Mouse (Mus musculus): ENCODE measurements around the gene Rnf151.
A peak's percentile ranks its signal among the peaks of the same experiment; 100 is the strongest.

Rnf151 gene

DNA sequence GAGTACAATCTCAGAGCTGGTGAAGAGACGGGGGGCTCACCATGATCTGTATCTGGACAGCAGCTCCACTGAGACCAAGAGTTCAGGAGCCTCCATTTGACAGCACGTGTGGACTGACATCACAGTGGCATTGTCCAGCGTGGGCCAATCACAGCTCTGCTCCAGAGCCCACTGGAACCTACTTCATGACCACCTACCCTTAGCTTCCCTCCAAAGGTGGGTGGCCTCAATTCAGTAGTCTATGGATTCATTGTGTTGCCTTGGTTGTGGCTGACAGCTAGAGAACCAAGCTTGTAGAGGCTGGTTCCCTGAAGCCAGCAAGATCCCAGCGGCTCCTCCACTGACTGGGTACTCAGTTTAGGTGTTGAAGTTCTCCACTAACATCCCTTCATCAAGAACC lies at the start of gene Rnf151, which contains the start of gene Rps2:
Rnf151 (minus strand) TSS at position 121 of the 400 bp plus-strand sequence.
Rps2 (plus strand) TSS at position 174 of the 400 bp plus-strand sequence.
- DNase-seq (ENCODE audit: low read depth, low spot score), result no peak

DNA sequence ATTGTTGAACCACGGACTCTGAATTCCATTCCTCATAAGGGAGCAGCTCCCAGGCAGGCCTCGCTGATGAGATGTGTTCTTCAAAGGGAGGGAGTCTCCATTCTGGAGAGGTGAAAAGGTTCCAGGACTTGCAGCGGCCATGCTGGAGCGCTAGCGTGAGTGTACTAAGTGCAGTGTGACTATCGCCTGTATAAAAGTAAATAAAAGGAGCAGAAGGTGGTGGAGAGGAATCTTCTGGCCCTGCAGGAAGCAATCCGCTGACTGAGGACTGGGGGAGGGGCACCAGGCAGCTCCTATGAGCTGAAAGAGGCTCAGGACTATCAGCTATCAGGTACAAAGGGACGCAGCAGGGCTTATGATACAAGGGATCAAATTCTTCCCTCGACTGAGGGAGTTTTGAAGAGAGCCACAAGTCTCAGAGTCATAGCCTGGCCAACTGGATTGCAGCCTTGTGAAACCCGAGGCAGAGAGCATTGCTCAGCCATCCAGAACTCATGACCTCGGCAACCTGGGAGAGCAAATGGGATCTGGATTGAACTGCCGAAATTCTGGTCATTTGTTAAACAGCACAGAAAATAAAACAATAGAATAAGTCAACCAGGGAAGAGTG lies 48.5 kb upstream of the Rnf151 start:
- DNase-seq (ENCODE audit: low read depth, low spot score), result peak; percentile 51

DNA sequence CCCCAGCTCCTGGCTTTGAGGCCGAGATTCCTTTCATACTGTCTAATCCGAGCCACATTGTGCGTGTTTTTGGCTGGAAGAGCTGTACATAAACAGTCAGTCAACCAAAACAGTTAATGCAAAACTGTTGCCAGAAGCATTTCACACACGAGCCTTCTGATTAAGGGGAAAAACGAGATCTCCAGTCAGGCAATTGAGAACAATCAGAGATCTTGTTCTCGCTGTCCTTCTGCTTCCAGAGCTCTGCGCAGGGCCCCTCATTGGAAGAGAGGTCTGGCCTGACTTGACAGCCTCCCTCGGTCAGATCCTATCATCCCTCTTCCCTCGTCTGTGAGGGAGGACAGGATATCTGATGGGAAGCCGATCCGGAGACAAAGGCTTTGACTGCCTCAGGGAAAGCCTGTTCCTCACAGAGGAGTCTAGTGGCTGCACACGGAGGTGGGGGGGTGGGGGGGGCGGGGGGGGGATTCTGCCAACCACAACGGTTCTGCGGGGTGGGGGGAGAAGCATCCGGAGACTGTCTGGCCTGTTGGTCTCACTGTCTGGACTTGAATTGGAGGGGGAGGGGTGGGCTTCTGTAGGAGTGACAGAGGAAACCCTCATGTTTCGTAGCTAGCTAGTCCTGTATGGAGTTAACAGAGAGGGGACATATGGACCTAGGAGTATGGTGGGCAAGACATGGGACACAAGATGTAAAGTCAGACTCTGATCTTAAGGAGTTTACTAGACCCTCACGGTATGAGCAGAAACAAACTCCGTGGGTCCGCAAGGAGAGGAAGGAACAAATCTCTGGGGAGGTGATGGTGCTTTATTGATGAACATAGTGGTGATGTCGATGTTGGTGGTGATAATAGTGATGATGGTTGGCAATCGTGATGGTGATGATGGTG lies 47.4 kb upstream of the Rnf151 start:
- no peak for DNase-seq (ENCODE audit: low read depth, low spot score)

DNA sequence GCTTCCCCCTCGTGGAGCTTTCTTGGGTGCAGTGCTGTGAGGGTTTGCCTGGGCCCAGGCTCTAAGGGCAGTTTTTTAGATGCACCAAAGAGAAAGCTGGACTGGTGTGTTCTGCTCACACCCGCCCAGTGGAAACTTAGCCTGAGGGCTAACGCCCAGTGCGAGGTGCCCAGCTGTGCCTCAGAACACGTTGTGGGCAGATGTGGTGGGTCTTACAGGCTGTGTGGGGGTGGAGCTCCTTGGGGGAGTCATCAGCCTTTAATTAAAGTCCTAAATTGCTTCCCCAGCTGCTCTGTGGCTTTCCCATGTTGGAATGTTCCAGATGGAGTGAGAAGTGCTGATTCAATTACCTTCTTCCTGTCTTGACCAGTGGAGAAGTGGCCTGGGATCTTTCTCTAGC lies 43.3 kb upstream of the Rnf151 start:
- no peak for DNase-seq (ENCODE audit: low read depth, low spot score)

DNA sequence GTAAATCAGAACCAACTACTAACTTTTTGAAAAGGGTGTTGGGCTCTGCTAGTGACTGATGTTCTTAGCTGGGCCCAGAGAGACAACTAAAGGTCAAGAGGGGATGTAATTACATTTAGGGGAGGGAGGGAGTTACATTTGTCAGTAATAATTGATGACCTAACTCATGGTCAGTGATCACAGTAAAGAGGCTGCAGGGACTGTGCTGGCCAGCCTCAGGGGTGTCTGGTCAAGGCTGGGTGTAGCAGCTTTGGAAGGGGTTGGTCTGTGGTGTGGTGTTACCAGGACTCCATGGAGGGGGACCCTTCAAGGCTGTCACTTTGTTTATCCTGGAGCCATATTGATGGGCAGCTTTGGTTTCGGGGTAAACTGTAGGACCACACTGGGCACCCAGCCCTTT lies 39.5 kb upstream of the Rnf151 start:
- DNase-seq (ENCODE audit: low read depth, low spot score), result no peak

DNA sequence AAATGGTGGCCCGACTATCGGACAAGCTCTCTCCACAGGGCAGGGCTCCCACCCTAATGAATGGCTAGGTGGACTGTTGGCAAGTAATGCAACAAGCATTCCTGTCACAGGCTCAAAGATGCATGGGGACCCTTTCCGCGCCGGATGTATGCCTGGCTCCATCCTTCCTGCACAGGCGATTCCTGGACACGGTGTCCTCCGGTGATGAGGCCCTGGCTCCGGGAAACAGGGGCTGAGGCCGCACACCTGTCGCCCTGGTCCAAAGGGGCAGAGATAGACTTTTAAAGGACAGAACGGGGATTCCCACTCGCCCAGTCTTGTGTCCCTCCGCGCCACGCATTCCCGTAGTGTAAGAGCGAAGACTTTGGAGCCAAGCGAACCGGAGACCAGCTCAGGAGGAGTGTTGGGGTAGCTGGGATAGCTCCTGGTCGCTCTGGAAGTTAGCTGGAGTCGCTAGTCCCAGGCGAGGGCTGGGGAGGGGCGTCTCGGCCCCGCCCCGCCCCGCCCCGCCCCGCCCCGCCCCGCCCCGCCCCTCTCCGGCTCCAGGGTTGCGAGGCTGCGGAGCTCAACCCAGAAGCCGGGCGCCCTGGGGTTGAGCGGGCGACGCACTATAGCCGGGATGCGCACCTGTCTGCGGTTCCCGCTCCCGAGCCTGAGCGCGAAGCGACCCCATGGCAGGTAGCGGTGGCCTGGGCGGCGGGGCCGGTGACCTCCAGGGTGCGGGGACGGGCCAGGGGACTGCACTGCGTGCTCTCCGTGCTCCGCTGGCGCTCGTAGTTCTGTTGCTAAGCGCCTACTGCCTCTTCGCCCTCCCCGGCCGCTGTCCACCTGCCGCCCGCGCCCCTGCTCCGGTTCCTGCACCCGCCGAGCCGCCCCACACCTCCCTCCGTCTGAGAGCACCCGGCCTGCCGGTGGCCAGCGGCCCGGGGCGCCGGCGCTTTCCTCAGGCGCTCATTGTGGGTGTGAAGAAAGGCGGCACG lies 34.8 kb upstream of the Rnf151 start, which contains the start of gene Hs3st6:
Hs3st6 (plus strand) TSS at position 574 of the 980 bp plus-strand sequence.
- DNase-seq (ENCODE audit: low read depth, low spot score), result peak; percentile 76

DNA sequence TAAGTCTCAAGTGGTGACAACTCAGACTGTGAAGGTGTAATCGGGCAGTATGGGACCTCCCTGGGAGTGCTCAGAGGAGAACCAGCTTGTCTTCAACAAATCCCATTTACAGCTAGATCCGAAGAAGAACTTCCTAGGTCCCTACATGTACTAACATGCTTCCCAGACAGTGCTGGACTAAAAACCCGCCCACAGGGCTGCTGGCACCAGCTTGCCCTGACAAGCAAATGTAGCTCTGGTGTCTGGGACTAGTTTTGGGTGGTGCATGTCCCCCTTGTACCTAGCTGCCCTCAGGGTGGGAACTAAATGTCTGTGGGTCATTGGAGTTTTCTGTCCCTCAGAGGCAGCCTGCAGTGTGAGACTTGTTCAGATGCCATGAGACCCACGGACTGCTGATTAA lies 33.7 kb upstream of the Rnf151 start:
- no peak for DNase-seq (ENCODE audit: low read depth, low spot score)

DNA sequence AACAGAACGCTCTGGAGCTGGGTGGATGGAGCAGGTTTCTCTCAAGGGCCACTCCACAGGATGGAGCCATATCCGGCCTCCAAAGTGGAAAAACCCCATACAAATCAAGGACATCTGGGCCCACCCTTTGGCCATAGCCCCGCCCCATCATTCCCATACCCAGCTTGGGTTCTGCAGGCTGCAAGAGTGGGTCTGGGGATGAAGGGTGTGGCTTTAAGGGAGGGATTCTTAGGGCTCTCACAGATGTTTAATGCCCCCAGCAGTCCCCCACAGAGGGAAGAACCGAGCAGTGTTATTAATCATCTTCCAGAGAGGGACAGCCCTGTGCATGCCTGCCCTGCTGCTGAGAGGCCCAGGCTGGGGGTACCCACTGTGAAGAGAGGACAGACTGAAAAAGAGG lies 29.1 kb upstream of the Rnf151 start:
- DNase-seq (ENCODE audit: low read depth, low spot score), result peak; percentile 65

DNA sequence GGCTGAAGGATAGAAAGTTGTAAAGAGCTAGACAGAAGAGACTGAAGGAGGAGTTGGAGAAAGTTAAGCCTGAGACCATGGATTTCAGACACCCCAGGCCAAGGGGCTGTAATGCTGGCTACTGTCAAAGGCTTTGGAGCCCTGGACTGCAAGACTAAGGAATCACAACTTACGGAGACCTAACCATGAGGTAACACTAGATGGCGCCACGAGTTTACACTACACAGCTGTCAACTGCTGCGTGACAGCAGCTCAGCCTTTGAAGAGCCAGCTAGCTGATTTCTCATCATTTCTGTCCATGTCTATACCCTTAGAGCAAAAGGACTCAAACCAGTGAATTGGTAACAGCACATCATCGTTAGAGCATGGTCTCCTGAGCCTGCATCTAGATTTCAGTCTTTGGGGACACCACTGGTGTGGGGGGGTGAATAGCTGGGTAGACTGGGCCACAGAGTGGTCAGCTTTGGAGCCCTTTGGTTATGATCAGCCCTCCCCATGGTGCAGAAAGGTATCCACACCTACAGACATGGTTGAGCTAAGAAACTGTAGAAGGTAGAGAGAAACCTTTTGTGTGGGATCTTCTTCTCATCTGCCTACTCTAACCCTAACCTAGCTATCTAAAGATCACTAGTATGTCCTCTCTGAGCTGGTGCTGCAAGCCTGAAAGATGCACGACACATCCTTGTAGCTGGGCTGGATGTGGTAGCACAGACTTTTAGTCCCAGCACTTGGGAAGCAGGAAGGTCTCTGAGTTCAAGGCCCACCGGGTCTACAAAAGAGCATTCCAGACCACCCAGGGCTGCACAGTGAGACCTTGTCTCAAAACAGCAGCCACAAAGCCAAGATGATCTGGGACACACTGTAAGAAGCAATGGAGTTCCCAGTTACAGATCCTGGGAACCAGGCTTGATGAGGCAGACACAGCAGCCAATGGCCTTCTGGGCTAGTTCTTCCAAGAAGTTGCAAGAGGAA lies 27.9 kb upstream of the Rnf151 start:
- peak; percentile 93 for DNase-seq (ENCODE audit: low read depth, low spot score)

DNA sequence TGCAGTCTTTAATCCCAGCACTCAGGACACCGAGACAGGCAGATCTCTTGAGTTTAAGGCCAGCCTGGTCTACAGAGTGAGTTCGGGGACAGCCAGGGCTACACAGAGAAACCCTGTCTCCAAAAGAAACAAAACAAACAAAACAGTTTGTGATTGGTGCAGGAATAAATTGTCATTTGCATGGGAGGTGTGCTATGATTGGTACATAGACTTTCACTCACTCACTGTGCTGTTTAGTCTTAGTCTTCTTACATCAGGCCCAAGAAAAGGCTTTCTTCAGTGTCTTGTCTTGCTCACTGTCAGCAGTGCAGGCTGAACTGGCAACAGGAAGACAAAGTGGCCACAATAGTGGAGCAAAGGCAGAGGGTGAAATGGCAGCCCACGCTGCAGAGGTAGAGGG lies 26.5 kb upstream of the Rnf151 start:
- no peak for DNase-seq (ENCODE audit: low read depth, low spot score)

DNA sequence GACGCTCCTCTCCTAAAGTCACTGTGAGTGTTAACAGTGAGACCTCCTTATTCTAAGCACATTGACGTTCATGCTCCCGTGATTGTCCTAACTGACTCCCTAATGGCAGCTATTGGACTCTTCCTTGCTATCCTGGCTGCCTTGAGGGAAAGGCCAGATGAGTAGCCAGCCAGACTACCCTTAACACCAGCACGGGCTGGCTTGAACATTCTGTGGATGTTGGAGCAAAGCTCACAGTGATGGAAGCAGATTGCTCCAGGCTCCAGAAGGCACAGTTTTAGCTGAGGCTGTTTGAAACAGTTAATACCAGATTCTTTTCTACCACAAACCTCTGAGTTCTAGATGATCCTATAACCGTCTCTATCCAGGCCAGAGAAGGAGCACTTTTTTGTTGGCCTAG lies 26.0 kb upstream of the Rnf151 start:
- DNase-seq (ENCODE audit: low read depth, low spot score), result no peak

DNA sequence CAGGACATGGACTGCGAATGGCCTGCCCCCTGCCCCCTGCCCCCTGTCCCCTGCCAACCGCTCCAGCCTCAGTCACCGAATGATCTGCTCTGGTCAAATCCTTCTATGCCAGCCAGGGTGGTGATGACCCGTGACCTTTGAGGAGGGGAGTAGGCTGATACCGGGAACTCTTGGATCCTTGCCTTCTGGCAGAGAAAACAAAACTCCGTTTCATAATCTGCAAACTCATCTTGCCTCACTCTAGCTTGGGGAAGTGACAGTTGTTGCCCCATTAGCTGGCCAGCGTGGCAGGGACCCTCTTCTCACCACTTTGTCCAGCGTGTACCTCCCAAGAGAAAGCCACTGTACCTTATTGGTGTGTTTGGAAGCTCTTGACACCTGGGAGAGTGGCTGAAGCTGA lies 24.4 kb upstream of the Rnf151 start:
- DNase-seq (ENCODE audit: low read depth, low spot score), result no peak

DNA sequence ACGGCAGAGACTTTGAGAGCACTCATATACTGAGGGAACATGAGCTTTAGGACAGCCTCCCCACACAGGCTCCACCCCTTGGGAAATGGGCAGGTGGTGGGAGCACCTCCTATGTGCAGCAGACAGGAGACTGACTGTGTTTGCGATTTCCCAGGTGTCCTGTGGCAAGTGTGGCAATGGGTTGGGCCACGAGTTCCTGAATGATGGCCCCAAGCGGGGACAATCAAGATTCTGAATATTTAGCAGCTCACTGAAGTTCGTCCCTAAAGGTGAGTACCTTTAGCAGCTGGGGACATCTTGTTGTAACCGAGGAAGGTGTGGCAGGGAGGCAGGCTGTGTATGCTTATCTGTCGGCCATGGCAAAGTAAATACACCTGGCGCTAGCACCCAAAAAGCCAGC lies 22.1 kb upstream of the Rnf151 start:
- no peak for DNase-seq (ENCODE audit: low read depth, low spot score)

DNA sequence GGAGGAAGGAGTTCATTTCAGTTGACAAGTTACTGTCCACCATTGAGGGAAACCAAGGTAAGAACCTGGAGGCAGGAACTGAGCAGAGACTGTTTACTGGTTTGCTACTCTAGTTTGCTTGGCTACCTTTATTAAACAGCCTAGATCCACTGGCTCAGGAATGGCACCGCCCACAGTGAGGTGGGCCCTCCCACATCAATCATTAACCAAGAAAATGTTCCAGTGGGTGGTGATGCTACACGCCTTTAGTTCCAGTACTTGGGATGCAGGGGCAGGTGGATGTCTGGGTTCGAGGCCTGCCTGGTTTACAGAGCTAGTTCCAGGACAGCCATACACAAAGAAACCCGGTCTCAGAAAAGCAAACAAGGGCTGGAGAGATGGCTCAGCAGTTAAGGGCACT lies 20.4 kb upstream of the Rnf151 start:
- DNase-seq (ENCODE audit: low read depth, low spot score), result no peak

DNA sequence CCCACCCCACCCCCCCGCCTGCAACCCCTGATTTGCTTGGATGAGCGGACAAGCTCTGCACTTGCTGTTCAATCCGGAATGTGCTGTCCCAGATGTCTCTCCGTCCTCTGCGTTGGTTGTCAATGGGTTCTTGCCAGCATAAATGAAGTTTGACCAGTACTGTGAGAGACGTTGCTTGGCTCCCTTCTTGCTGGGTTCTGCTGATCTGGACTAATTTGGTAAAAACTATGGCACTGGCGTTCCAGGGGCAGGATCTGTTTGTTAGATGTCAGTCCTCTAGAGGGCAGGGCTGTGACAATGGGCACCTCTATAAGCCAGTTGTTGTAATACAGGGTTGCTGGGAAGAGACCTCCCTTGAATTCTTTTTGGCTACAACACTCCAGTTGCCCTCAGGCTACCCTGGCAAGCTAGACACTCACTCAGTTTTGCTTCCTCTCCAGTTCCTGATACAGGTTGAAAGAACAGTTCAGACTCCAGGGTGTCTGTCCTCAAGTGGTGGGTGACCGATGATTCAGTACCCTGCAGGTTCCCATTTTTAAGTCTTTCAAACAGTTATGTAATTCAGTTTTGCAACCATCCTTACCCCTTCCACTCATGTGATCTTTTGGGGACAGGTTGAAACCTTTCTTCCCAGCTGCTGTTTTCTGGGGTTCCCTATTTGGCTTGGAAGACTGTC lies 19.4 kb upstream of the Rnf151 start:
- no peak for DNase-seq (ENCODE audit: low read depth, low spot score)

DNA sequence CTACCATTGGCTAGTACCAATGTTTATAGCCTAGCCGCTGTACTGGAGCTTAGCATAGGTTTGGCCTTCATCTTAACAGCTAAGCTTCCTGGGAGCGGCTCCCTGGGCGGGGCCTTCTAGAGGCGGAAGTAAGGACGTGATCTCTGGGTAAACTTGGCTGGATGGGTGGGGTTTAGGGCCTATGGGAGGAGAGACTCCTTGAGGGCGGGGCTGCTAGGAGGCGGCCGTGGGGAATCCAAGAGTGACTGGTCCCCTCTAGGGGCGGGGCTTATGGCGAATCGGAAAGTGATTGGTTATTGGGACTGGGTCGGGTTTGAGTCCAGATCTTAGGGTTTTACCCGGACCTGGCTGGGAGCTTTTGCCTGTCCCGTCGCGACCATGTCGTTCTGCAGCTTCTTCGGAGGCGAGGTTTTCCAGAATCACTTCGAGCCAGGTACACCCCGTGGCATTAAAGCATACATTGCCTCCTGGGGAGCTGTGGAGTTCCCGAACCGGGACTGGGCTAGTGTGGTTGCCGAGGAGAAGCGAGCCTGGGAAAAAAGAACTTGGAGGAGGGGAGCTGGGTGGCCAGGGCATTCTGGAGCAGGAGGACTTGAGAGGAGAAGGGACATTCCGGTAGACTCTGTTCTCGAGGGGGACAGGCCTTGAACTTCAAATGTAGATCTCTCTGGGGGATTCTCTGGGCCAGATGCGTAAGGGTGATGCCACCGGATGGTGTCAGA lies 18.6 kb upstream of the Rnf151 start, which contains the start of gene Msrb1:
Msrb1 (plus strand) TSS at position 313 of the 722 bp plus-strand sequence.
- peak; percentile 100 for DNase-seq (ENCODE audit: low read depth, low spot score)

DNA sequence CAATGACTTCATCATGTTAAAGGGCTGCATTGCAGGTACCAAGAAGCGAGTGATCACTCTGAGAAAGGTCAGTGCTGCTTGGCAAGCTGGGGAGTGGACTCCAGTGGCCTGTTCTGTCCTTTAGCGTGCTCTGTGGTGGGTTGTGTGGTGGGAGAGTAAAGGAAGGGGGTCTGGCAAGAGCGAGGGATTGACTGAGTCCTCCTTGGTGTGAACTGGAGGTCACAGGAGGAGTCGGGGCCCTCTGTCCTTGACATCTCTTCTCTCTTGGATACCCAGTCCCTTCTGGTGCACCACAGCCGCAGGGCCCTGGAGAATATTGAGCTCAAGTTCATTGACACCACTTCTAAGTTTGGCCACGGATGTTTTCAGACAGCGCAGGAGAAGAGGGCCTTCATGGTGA lies 17.6 kb upstream of the Rnf151 start:
- no peak for DNase-seq (ENCODE audit: low read depth, low spot score)

DNA sequence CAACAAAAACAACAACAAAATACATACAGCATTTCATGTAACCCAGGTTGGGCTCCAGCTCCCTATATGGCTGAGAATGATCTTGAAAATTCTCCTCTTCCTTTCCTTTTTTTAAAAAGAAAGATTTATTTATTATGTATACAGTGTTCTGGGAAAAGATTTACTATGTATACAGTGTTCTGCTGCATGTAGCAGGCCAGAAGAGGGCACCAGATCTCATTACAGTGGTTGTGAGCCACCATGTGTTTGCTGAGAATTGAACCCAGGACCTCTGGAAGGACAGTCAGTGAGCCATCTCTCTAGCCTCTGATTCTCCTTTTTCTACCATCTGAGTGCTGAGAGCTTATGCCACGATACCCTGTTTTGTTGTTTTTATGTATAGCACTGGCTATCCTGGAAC lies 16.6 kb upstream of the Rnf151 start:
- DNase-seq (ENCODE audit: low read depth, low spot score), result no peak

DNA sequence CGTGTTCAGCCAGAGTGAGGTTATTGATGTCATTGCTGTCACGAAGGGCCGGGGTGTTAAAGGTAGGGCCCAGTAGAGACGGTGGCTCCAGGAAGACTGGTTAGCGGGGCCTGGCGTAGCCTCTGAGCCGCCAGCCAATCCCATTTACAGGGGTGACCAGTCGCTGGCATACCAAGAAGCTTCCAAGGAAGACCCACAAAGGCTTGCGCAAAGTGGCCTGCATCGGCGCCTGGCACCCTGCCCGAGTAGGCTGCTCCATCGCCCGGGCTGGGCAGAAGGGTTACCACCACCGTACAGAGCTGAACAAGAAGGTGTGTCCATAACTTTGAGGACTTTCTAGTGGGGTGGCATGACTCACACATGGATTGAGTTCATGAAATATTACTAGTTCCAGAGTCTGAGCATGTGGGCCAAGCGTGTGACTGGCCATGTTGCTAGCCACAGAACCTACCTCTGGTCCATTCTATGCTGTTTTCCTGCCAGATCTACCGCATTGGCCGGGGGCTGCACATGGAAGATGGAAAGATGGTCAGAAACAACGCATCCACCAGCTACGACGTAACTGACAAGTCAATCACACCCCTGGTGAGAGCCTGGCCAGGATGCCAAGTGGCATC lies 15.7 kb upstream of the Rnf151 start:
- no peak for DNase-seq (ENCODE audit: low read depth, low spot score)
